13 mouse cellular contexts compared by ENCODE assay signal in genomic region chr4:54646459-54646858, GRCm38 (mm10).
DNase-seq lines count a peak whose midpoint lies in the region; ATAC-seq and TF ChIP-seq lines count a peak whose summit lies in the region.
"Had no signal": no experiment of that assay in that cellular context is flagged by ENCODE, and none has a peak within 500 bp of the region (broad histone marks: within the 10 kb centered on the region; RNA-seq: fewer than 3 reads in every experiment).

No protein-coding gene starts in this region.

- no peaks in the 10 kb centered on the region for H3K79me2 ChIP-seq in heart, adult 2 months (replicated peaks; ENCODE audit: control insufficient read depth, insufficient read depth, low read length)

- no peak for TF ChIP-seq POLR2A in heart, adult 2 months (IDR thresholded peaks at IDR 0.05; ENCODE audit: insufficient read depth, low read depth, low read length)

- no peak overlapping the region for H3K4me3 ChIP-seq in heart, embryonic 11.5 days (ENCODE audit: low read depth, low read length)
- no peak overlapping the region for H3K4me3 ChIP-seq in heart, adult 2 months
- H3K4me3 ChIP-seq in hindbrain, embryonic 16.5 days (ENCODE audit: low read length) = no peak overlapping the region
- H3K4me3 ChIP-seq in neural tube, embryonic 14.5 days (ENCODE audit: low read depth, low read length) = no peak overlapping the region
- H3K4me3 ChIP-seq: embryonic facial prominence, embryonic 12.5 days; kidney, embryonic 15.5 days had no signal

- no peaks in the 10 kb centered on the region for H3K9me3 ChIP-seq in heart, embryonic 11.5 days (replicated peaks; ENCODE audit: control insufficient read depth, low read length)
- H3K9me3 ChIP-seq in hindbrain, embryonic 16.5 days (ENCODE audit: control insufficient read depth, low read length) = no peaks in the 10 kb centered on the region
- no peaks in the 10 kb centered on the region for H3K9me3 ChIP-seq in neural tube, embryonic 14.5 days (ENCODE audit: control insufficient read depth, low read length)
- H3K9me3 ChIP-seq: embryonic facial prominence, embryonic 12.5 days; kidney, embryonic 15.5 days had no signal

- H3K9ac ChIP-seq in heart, embryonic 11.5 days (ENCODE audit: low read depth, low read length) = no peak overlapping the region
- no peak overlapping the region for H3K9ac ChIP-seq in heart, adult 2 months (ENCODE audit: low read depth, low read length)
- H3K9ac ChIP-seq in hindbrain, embryonic 16.5 days (ENCODE audit: low read depth, low read length) = no peak overlapping the region
- no peak overlapping the region for H3K9ac ChIP-seq in neural tube, embryonic 14.5 days (replicated peaks; ENCODE audit: low read depth, low read length)
- H3K9ac ChIP-seq: embryonic facial prominence, embryonic 12.5 days; kidney, embryonic 15.5 days had no signal

- intact Hi-C loops in heart, adult 2 months (cut with DNase I) = no loop called here
- intact Hi-C loops in left cerebral cortex, postnatal 14 days (cut with DNase I) = loop anchor here (10.0 kb wide), 1 partner anchor 298 kb away; the partner anchor contains the start of gene Zfp462

- no peak for DNase-seq in heart, adult 2 months
- DNase-seq in left cerebral cortex, postnatal 14 days (ENCODE audit: low spot score in 2 of 2) = peak; percentile 23 to 24
- no peak for DNase-seq in left cerebral cortex, adult 9 months (ENCODE audit: low spot score in 2 of 2)
- no peak for DNase-seq in kidney, postnatal 14 days
- DNase-seq: cerebellum, adult 9-11 months; lung, postnatal 14 days had no signal

- no peak for TF ChIP-seq CTCF in heart, adult 2 months (IDR thresholded peaks at IDR 0.05)

- TF ChIP-seq EP300 in heart, adult 2 months (IDR thresholded peaks at IDR 0.05; ENCODE audit: insufficient read depth, low read depth, low read length) = no peak

- no peaks in the 10 kb centered on the region for H3K27me3 ChIP-seq in heart, embryonic 11.5 days (ENCODE audit: control insufficient read depth, insufficient read depth, low read length)
- H3K27me3 ChIP-seq in heart, adult 2 months (ENCODE audit: control insufficient read depth, insufficient read depth, low read length) = no peaks in the 10 kb centered on the region
- H3K27me3 ChIP-seq in hindbrain, embryonic 16.5 days (replicated peaks; ENCODE audit: control insufficient read depth, insufficient read depth, low read length) = no peaks in the 10 kb centered on the region
- no peaks in the 10 kb centered on the region for H3K27me3 ChIP-seq in neural tube, embryonic 14.5 days (ENCODE audit: control insufficient read depth, insufficient read depth, low read length)
- H3K27me3 ChIP-seq: embryonic facial prominence, embryonic 12.5 days; kidney, embryonic 15.5 days had no signal

- H3K4me2 ChIP-seq in heart, embryonic 11.5 days = peak overlapping the region; percentile 31
- H3K4me2 ChIP-seq in hindbrain, embryonic 16.5 days (ENCODE audit: low read length) = no peak overlapping the region
- H3K4me2 ChIP-seq in neural tube, embryonic 14.5 days (ENCODE audit: low read depth, low read length) = no peak overlapping the region
- H3K4me2 ChIP-seq: embryonic facial prominence, embryonic 12.5 days; kidney, embryonic 15.5 days; liver, embryonic 11.5 days had no signal

- H3K27ac ChIP-seq in heart, embryonic 11.5 days (ENCODE audit: low read depth, low read length) = no peak overlapping the region
- no peak overlapping the region for H3K27ac ChIP-seq in heart, adult 2 months
- no peak overlapping the region; the same call in 1 of the 2 replicates for H3K27ac ChIP-seq in hindbrain, embryonic 16.5 days (ENCODE audit: low read depth, low read length)
- 0 out of 2 replicates have a peak overlapping the region, but pooled peaks have one; percentile 28 for H3K27ac ChIP-seq in neural tube, embryonic 14.5 days (ENCODE audit: low read depth, low read length)
- H3K27ac ChIP-seq: embryonic facial prominence, embryonic 12.5 days; kidney, embryonic 15.5 days had no signal

- H3K36me3 ChIP-seq in heart, embryonic 11.5 days (ENCODE audit: control insufficient read depth, insufficient read depth, low read length) = no peaks in the 10 kb centered on the region
- H3K36me3 ChIP-seq in heart, adult 2 months (ENCODE audit: control insufficient read depth, insufficient read depth, low read length) = no peaks in the 10 kb centered on the region
- H3K36me3 ChIP-seq in hindbrain, embryonic 16.5 days (ENCODE audit: control insufficient read depth, insufficient read depth, low read length) = no peaks in the 10 kb centered on the region
- no peaks in the 10 kb centered on the region for H3K36me3 ChIP-seq in neural tube, embryonic 14.5 days (ENCODE audit: control insufficient read depth, insufficient read depth, low read length)
- H3K36me3 ChIP-seq: embryonic facial prominence, embryonic 12.5 days; kidney, embryonic 15.5 days had no signal

- no peaks in the 10 kb centered on the region; the same call in none of the 2 replicates for H3K4me1 ChIP-seq in heart, embryonic 11.5 days (ENCODE audit: control insufficient read depth, insufficient read depth, low read length)
- no peaks in the 10 kb centered on the region for H3K4me1 ChIP-seq in heart, adult 2 months (ENCODE audit: control insufficient read depth, insufficient read depth, low read length)
- H3K4me1 ChIP-seq in hindbrain, embryonic 16.5 days (ENCODE audit: control insufficient read depth, insufficient read depth, low read depth, low read length) = peaks cover 6% of the 10 kb centered on the region
- peaks cover 5% of the 10 kb centered on the region; the same call in 1 of the 2 replicates for H3K4me1 ChIP-seq in neural tube, embryonic 14.5 days (ENCODE audit: control insufficient read depth, insufficient read depth, low read length)
- H3K4me1 ChIP-seq: embryonic facial prominence, embryonic 12.5 days; kidney, embryonic 15.5 days had no signal

- ATAC-seq in heart, embryonic 11.5 days (replicated peaks; ENCODE audit: insufficient number of reproducible peaks, low FRiP score, low TSS enrichment) = no peak
- peak; percentile 76 for ATAC-seq in hindbrain, embryonic 16.5 days
- no peak for ATAC-seq in neural tube, embryonic 14.5 days (ENCODE audit: low read depth)
- no peak for ATAC-seq in erythroblast, adult 5-6 weeks (replicated peaks; ENCODE audit: low FRiP score, poor library complexity, severe bottlenecking)

- 37% methylated on average over 8 of the region's 8 CpGs for WGBS in heart, embryonic 11.5 days (ENCODE audit: insufficient replicate concordance)
- 51% methylated on average over 8 of the region's 8 CpGs for WGBS in heart, adult 2 months
- WGBS in hindbrain, embryonic 16.5 days = 39% methylated on average over 8 of the region's 8 CpGs
- 55% methylated on average over 8 of the region's 8 CpGs for WGBS in neural tube, embryonic 14.5 days

Comparison
In these comparisons a context has a peak if more than half of its experiments do, and no peak if none do; other contexts are left out.
1. DNase-seq: peak in left cerebral cortex, postnatal 14 days (2 of 2); none in heart, adult 2 months (0 of 2), left cerebral cortex, adult 9 months (0 of 2) and kidney, postnatal 14 days (single experiment).